Mouse (Mus musculus) neural tube, embryonic 13.5 days (tissue): ENCODE results near the gene Cdkl3. TPM values are rescaled to one million over a fixed set of nuclear protein-coding genes. Genes with fewer than 3 reads are reported as not detected.

Source experiments
- ATAC-seq: fragments of 200-750 bp; cut with Nextera tagmentation; 2 replicates; pipeline ENCODE4 v1.8.0; 2017; ENCODE audit warnings: low read depth, mild to moderate bottlenecking, moderate TSS enrichment, moderate library complexity
- H3K27ac ChIP-seq: fragments of 300-500 bp; sonication (generic); replicated peaks from 2 replicates; pipeline ENCODE4 v1.5.1; 2015; ENCODE audit warnings: moderate library complexity, mild to moderate bottlenecking, inconsistent platforms
- H3K27me3 ChIP-seq: fragments of 300-500 bp; sonication (generic); 2 replicates; pipeline ENCODE4 v1.6.1; 2015; ENCODE audit warnings: mild to moderate bottlenecking, inconsistent platforms
- H3K36me3 ChIP-seq: fragments of 300-500 bp; sonication (generic); 2 replicates; pipeline ENCODE4 v1.6.1; 2015; ENCODE audit warnings: mild to moderate bottlenecking, inconsistent platforms
- H3K4me1 ChIP-seq: fragments of 300-500 bp; sonication (generic); replicated peaks from 2 replicates; pipeline ENCODE4 v1.6.1; 2015; ENCODE audit warnings: inconsistent platforms
- H3K4me2 ChIP-seq: fragments of 300-500 bp; sonication (generic); 2 replicates; pipeline ENCODE4 v1.6.1; 2015; ENCODE audit warnings: inconsistent platforms, mild to moderate bottlenecking, moderate library complexity
- H3K4me3 ChIP-seq: fragments of 300-500 bp; sonication (generic); 2 replicates; pipeline ENCODE4 v1.5.1; 2015; ENCODE audit warnings: mild to moderate bottlenecking, inconsistent platforms
- H3K9ac ChIP-seq: fragments of 300-500 bp; sonication (generic); 2 replicates; pipeline ENCODE4 v1.6.1; 2015; ENCODE audit warnings: moderate library complexity, mild to moderate bottlenecking, inconsistent platforms
- H3K9me3 ChIP-seq: fragments of 300-500 bp; sonication (generic); 2 replicates; pipeline ENCODE4 v1.6.1; 2016; ENCODE audit warnings: inconsistent platforms
- WGBS: fragments of 180-500 bp; shearing (Covaris S2); methylation state at CpG from one replicate; pipeline ENCODE4 v1.1.7; 2015; 5-methylcytosine and 5-hydroxymethylcytosine counted together
- polyA plus RNA-seq: library from polyadenylated mRNA; unstranded; fragments of >200 nt; fragmentation: Nextera tagmentation; extraction: Ambion mirVana; gene quantifications from 2 replicates; pipeline ENCODE4 v1.2.1, GENCODE M21; 2015

Gene Cdkl3
- polyA plus RNA-seq, 1 experiment from 2014 or later = 23.7 TPM

- Histone ChIP-seq H3K4me1 (peaks cover 14% of the 10 kb centered on the region), H3K4me3 (no peak overlapping the region), H3K27ac (no peak overlapping the region), H3K4me2 (no peak overlapping the region), H3K27me3 (no peaks in the 10 kb centered on the region), H3K9me3 (no peaks in the 10 kb centered on the region), H3K9ac (no peak overlapping the region), H3K36me3 (peaks cover 46% of the 10 kb centered on the region)
- WGBS = 92% methylated on average over 2 of the region's 2 CpGs
- ATAC-seq = no peak
Measured at GRCm38 (mm10) chr11:51969511-51969910, 34.5 kb upstream of the Cdkl3 start.

GRCm38 (mm10) chr11:51971644-51972043 lies 32.4 kb upstream of the Cdkl3 start:
- Histone ChIP-seq H3K27me3 (no peaks in the 10 kb centered on the region), H3K36me3 (peaks cover 60% of the 10 kb centered on the region)
- 96% methylated on average over 6 of the region's 6 CpGs for WGBS

GRCm38 (mm10) chr11:51999611-52000289 lies 4.3 kb upstream of the Cdkl3 start:
- Histone ChIP-seq H3K27ac (peak overlapping the region; percentile 96), H3K36me3 (peaks cover 30% of the 10 kb centered on the region), H3K9ac (peak overlapping the region; percentile 99), H3K4me3 (peak overlapping the region; percentile 86), H3K4me1 (peaks cover 54% of the 10 kb centered on the region), H3K9me3 (no peaks in the 10 kb centered on the region), H3K4me2 (peak overlapping the region; percentile 87), H3K27me3 (no peaks in the 10 kb centered on the region)
- under 1% methylated on average over 29 of the region's 29 CpGs for WGBS
- peak; percentile 57 for ATAC-seq

More at GRCm38 (mm10) chr11:51971644-51972043, 32.4 kb upstream of the Cdkl3 start:
- ATAC-seq = no peak
- no peak overlapping the region for H3K27ac ChIP-seq
- no peak overlapping the region for H3K4me3 ChIP-seq
- no peak overlapping the region for H3K4me2 ChIP-seq
- H3K9me3 ChIP-seq = no peaks in the 10 kb centered on the region
- peaks cover 14% of the 10 kb centered on the region for H3K4me1 ChIP-seq
- H3K9ac ChIP-seq = no peak overlapping the region

GRCm38 (mm10) chr11:52000290-52000962 lies 3.6 kb upstream of the Cdkl3 start, which contains the start of gene Ube2b:
TSS of gene Ube2b (minus strand) at chr11:52000762.
- no peaks in the 10 kb centered on the region for H3K9me3 ChIP-seq
- H3K36me3 ChIP-seq = peaks cover 23% of the 10 kb centered on the region
- H3K27ac ChIP-seq = peak within 1 kb of the TSS; percentile 96
- peaks cover 59% of the 10 kb centered on the region for H3K4me1 ChIP-seq
- ATAC-seq = peak; percentile 75
- peak within 1 kb of the TSS; percentile 87 for H3K4me2 ChIP-seq
- H3K4me3 ChIP-seq = peak within 1 kb of the TSS; percentile 86
- H3K27me3 ChIP-seq = no peaks in the 10 kb centered on the region
- peak within 1 kb of the TSS; percentile 99 for H3K9ac ChIP-seq
- under 1% methylated on average over 53 of the region's 63 CpGs for WGBS

GRCm38 (mm10) chr11:52001341-52001740 lies 2.7 kb upstream of the Cdkl3 start:
- Histone ChIP-seq H3K4me2 (peak overlapping the region; percentile 57), H3K4me1 (peaks cover 62% of the 10 kb centered on the region), H3K9ac (peak overlapping the region; percentile 49), H3K9me3 (no peaks in the 10 kb centered on the region), H3K27me3 (no peaks in the 10 kb centered on the region), H3K36me3 (peaks cover 14% of the 10 kb centered on the region), H3K4me3 (peak overlapping the region; percentile 86; the same call in 1 of the 2 replicates), H3K27ac (peak overlapping the region; percentile 85)
- 66% methylated on average over 10 of the region's 10 CpGs for WGBS
- no peak for ATAC-seq

- Histone ChIP-seq H3K27me3 (no peaks in the 10 kb centered on the region), H3K4me1 (peaks cover 57% of the 10 kb centered on the region), H3K9ac (no peak overlapping the region), H3K4me2 (no peak overlapping the region), H3K4me3 (no peak overlapping the region), H3K36me3 (peaks cover 10% of the 10 kb centered on the region), H3K27ac (no peak overlapping the region), H3K9me3 (no peaks in the 10 kb centered on the region)
- WGBS = 94% methylated on average over 8 of the region's 8 CpGs
- ATAC-seq = no peak
Measured at GRCm38 (mm10) chr11:52001861-52002260, 2.2 kb upstream of the Cdkl3 start.

- 80% methylated on average over 13 of the region's 13 CpGs for WGBS
- H3K9me3 ChIP-seq = no peaks in the 10 kb centered on the region
Measured at GRCm38 (mm10) chr11:52002842-52003504, 1.0 kb upstream of the Cdkl3 start.

GRCm38 (mm10) chr11:52003505-52003771 lies 583 bp upstream of the Cdkl3 start:
- WGBS = 19% methylated on average over 4 of the region's 4 CpGs
- peak overlapping the region; percentile 78 for H3K4me2 ChIP-seq
- H3K27me3 ChIP-seq = no peaks in the 10 kb centered on the region
- peak overlapping the region; percentile 93 for H3K9ac ChIP-seq
- ATAC-seq = no peak
- peaks cover 42% of the 10 kb centered on the region for H3K4me1 ChIP-seq
- H3K4me3 ChIP-seq = peak overlapping the region; percentile 86
- no peaks in the 10 kb centered on the region for H3K9me3 ChIP-seq
- H3K36me3 ChIP-seq = peaks cover 4% of the 10 kb centered on the region; the same call in 1 of the 2 replicates
- H3K27ac ChIP-seq = peak overlapping the region; percentile 94

More at GRCm38 (mm10) chr11:52002842-52003504, 1.0 kb upstream of the Cdkl3 start:
- H3K9ac ChIP-seq = peak overlapping the region; percentile 93
- H3K4me1 ChIP-seq = peaks cover 46% of the 10 kb centered on the region
- no peaks in the 10 kb centered on the region for H3K27me3 ChIP-seq
- ATAC-seq = no peak
- H3K36me3 ChIP-seq = peaks cover 4% of the 10 kb centered on the region; the same call in 1 of the 2 replicates
- peak overlapping the region; percentile 86 for H3K4me3 ChIP-seq
- peak overlapping the region; percentile 94 for H3K27ac ChIP-seq
- H3K4me2 ChIP-seq = peak overlapping the region; percentile 78

GRCm38 (mm10) chr11:52005586-52005985 lies 1.6 kb downstream of the Cdkl3 start:
- no peak overlapping the region for H3K27ac ChIP-seq
- no peaks in the 10 kb centered on the region for H3K27me3 ChIP-seq
- no peaks in the 10 kb centered on the region for H3K9me3 ChIP-seq
- WGBS = 66% methylated on average over 2 of the region's 2 CpGs
- H3K9ac ChIP-seq = peak overlapping the region; percentile 38; the same call in 1 of the 2 replicates
- ATAC-seq = no peak
- peaks cover 31% of the 10 kb centered on the region for H3K4me1 ChIP-seq
- H3K4me2 ChIP-seq = peak overlapping the region; percentile 78
- H3K4me3 ChIP-seq = peak overlapping the region; percentile 3; the same call in 1 of the 2 replicates
- H3K36me3 ChIP-seq = peaks cover 11% of the 10 kb centered on the region

- H3K4me2 ChIP-seq = no peak overlapping the region
- H3K36me3 ChIP-seq = peaks cover 11% of the 10 kb centered on the region
- no peaks in the 10 kb centered on the region for H3K9me3 ChIP-seq
- H3K4me3 ChIP-seq = no peak overlapping the region
- no peak overlapping the region for H3K9ac ChIP-seq
- 89% methylated on average over 11 of the region's 11 CpGs for whole genome bisulfite sequencing
- no peak overlapping the region for H3K27ac ChIP-seq
- peaks cover under 1% of the 10 kb centered on the region for H3K4me1 ChIP-seq
- H3K27me3 ChIP-seq = no peaks in the 10 kb centered on the region
- ATAC-seq = no peak
Measured at GRCm38 (mm10) chr11:52011011-52011410, 7.0 kb downstream of the Cdkl3 start.

- Histone ChIP-seq H3K4me2 (no peak overlapping the region), H3K9me3 (no peaks in the 10 kb centered on the region), H3K4me1 (no peaks in the 10 kb centered on the region), H3K36me3 (peaks cover 11% of the 10 kb centered on the region), H3K27me3 (no peaks in the 10 kb centered on the region), H3K4me3 (no peak overlapping the region), H3K27ac (no peak overlapping the region), H3K9ac (no peak overlapping the region)
- WGBS = 73% methylated on average over 5 of the region's 5 CpGs
- ATAC-seq = no peak
Measured at GRCm38 (mm10) chr11:52011541-52011940, 7.5 kb downstream of the Cdkl3 start.

GRCm38 (mm10) chr11:52018217-52018616 lies 14.2 kb downstream of the Cdkl3 start:
- no peak overlapping the region for H3K4me2 ChIP-seq
- no peak overlapping the region for H3K27ac ChIP-seq
- no peak overlapping the region for H3K4me3 ChIP-seq
- H3K9ac ChIP-seq = no peak overlapping the region
- ATAC-seq = no peak
- peaks cover 8% of the 10 kb centered on the region for H3K36me3 ChIP-seq
- H3K9me3 ChIP-seq = no peaks in the 10 kb centered on the region
- no peaks in the 10 kb centered on the region for H3K27me3 ChIP-seq
- WGBS = 88% methylated on average over 9 of the region's 9 CpGs
- no peaks in the 10 kb centered on the region for H3K4me1 ChIP-seq
